Mouse (Mus musculus): ENCODE measurements around the gene Ddx59. TPM values are rescaled to one million over a fixed set of nuclear protein-coding genes. Genes with fewer than 3 reads are reported as not detected.

Gene Ddx59
- total RNA-seq (2014; rRNA removed; ENCODE audit: low replicate concordance): 7.4 and 8.3 TPM in 2 replicates
- 9.2 and 10.3 TPM in 2 replicates for polyA plus RNA-seq (2015; fragmentation: Nextera tagmentation; extraction: Ambion mirVana)

DNA sequence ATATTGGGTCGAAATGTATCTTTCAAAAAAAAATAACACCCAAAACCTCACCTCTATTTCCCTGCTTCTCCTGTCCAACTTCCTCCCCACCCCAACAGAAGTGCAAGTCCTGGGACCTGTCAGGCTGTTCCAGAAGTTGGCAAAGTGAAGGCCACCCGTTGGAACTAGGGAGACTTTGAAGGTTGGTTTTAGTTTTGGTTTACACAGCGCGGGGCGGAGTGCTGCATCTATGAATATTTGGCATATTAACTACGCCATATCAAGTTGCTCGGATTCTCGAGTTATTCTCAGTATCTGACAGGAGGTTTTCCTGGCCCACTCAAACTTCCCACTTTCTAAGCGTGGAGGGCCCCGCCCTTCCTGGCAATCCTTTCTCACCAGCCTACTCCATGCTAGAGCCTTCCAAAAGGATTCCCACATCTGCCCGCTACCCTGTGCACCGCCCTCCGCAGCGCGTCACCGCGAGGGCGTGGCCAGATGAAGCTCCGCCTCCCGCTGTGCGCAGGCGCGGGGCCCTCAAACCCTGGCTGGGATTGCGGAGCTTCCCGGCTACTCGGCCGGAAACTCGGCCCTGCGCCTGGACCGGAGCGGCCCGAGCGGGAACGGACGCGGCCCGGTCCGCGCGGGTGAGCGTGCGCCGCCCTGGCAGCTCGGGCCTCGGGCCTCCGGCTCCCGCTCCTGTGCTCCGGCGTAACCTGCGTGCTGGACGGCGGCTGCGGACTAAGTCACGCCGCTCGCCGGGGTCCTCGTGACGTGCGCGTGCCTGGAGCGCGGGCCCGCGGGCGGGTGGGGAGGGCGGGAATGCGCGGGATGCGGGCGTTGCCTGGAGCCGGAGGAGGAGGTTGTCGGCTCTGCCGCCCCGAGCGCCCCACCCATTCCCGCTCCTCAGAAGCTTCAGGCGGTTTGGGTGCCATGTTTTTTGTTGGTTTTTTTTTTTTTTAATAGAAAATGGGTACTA is at the start of gene Ddx59:
Gene Ddx59 (plus strand): TSS at position 474 of the 958 bp plus-strand sequence.
- peak within 1 kb of the TSS; percentile 80 for H3K4me3 ChIP-seq (ENCODE audit: low read depth, low read length)
- no peaks in the 10 kb centered on the region for H3K27me3 ChIP-seq (ENCODE audit: control insufficient read depth, insufficient read depth, low read length)
- peak within 1 kb of the TSS; percentile 100 for H3K27ac ChIP-seq (ENCODE audit: low read depth)
- peak within 1 kb of the TSS; percentile 54 for H3K4me2 ChIP-seq (ENCODE audit: low read depth, low read length)
- TF ChIP-seq EP300 (IDR thresholded peaks at IDR 0.05; ENCODE audit: low read depth): peak; percentile 50
- no peak for TF ChIP-seq CTCF (IDR thresholded peaks at IDR 0.05; ENCODE audit: low read depth)
- 3% methylated on average over 76 of the region's 78 CpGs for WGBS
- peak; percentile 99 for ATAC-seq (ENCODE audit: insufficient read depth, low read depth)
- peaks cover 4% of the 10 kb centered on the region for H3K4me1 ChIP-seq (ENCODE audit: control insufficient read depth, insufficient read depth)
- 0 out of 2 replicates have a peak, but pooled peaks cover 3% of the 10 kb centered on the region for H3K36me3 ChIP-seq (replicated peaks; ENCODE audit: control insufficient read depth, insufficient read depth, low read length)
- no peaks in the 10 kb centered on the region for H3K9me3 ChIP-seq (replicated peaks; ENCODE audit: control insufficient read depth, low read length)
- peak within 1 kb of the TSS; percentile 89 for H3K9ac ChIP-seq (replicated peaks; ENCODE audit: low read depth, low read length)
- peak; percentile 94 for DNase-seq (ENCODE audit: low spot score)

- H3K4me1 ChIP-seq (ENCODE audit: control insufficient read depth, insufficient read depth): no peaks in the 10 kb centered on the region
- H3K27me3 ChIP-seq (ENCODE audit: control insufficient read depth, insufficient read depth, low read length): no peaks in the 10 kb centered on the region
- H3K4me3 ChIP-seq (ENCODE audit: low read depth, low read length): no peak overlapping the region
- ATAC-seq (ENCODE audit: insufficient read depth, low read depth) (no peak), DNase-seq (ENCODE audit: low spot score) (no peak)
- H3K9me3 ChIP-seq (replicated peaks; ENCODE audit: control insufficient read depth, low read length): no peaks in the 10 kb centered on the region
- no peaks in the 10 kb centered on the region for H3K36me3 ChIP-seq (replicated peaks; ENCODE audit: control insufficient read depth, insufficient read depth, low read length)
- no peak overlapping the region for H3K9ac ChIP-seq (replicated peaks; ENCODE audit: low read depth, low read length)
- H3K4me2 ChIP-seq (ENCODE audit: low read depth, low read length): no peak overlapping the region
- TF ChIP-seq EP300 (IDR thresholded peaks at IDR 0.05; ENCODE audit: low read depth): no peak
- no peak for TF ChIP-seq CTCF (IDR thresholded peaks at IDR 0.05; ENCODE audit: low read depth)
- H3K27ac ChIP-seq (ENCODE audit: low read depth): no peak overlapping the region
- whole genome bisulfite sequencing: 72% methylated on average over 3 of the region's 3 CpGs
Observed at GRCm38 (mm10) chr1:136365986-136366385, 49.1 kb upstream of the Ddx59 start.

DNA sequence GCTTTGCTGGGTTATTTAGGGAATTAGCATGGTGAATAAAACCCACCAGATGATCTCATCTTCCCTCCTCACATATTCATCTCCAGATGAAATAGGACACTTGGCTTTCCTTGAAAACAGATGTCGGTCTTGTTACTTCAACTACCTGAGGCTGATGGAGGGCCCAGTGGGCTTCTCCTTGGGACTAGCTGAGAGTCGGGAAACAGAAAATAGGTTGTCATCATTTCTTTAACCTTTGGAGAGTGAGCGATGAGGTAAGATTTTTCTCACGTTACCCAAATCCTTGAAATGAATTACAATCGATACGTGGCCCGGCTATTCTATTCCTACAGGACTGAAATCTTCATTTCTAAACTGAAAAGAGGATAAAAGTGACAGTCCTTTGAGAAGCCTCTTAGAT is 35.8 kb upstream of the Ddx59 start:
- Histone ChIP-seq H3K9me3 (replicated peaks; ENCODE audit: control insufficient read depth, low read length) (no peaks in the 10 kb centered on the region; the same call in 1 of the 2 replicates), H3K27me3 (ENCODE audit: control insufficient read depth, insufficient read depth, low read length) (no peaks in the 10 kb centered on the region), H3K4me2 (ENCODE audit: low read depth, low read length) (no peak overlapping the region), H3K36me3 (replicated peaks; ENCODE audit: control insufficient read depth, insufficient read depth, low read length) (no peaks in the 10 kb centered on the region), H3K27ac (ENCODE audit: low read depth) (no peak overlapping the region), H3K4me3 (ENCODE audit: low read depth, low read length) (no peak overlapping the region), H3K4me1 (ENCODE audit: control insufficient read depth, insufficient read depth) (no peaks in the 10 kb centered on the region), H3K9ac (replicated peaks; ENCODE audit: low read depth, low read length) (no peak overlapping the region)
- WGBS: 93% methylated on average over 7 of the region's 7 CpGs
- DNase-seq (ENCODE audit: low spot score) (no peak), ATAC-seq (ENCODE audit: insufficient read depth, low read depth) (no peak)
- TF ChIP-seq CTCF (IDR thresholded peaks at IDR 0.05; ENCODE audit: low read depth) (no peak), EP300 (IDR thresholded peaks at IDR 0.05; ENCODE audit: low read depth) (no peak)

GRCm38 (mm10) chr1:136380161-136380560 is 34.9 kb upstream of the Ddx59 start:
- TF ChIP-seq CTCF (IDR thresholded peaks at IDR 0.05; ENCODE audit: low read depth) (no peak), EP300 (IDR thresholded peaks at IDR 0.05; ENCODE audit: low read depth) (no peak)
- no peak for ATAC-seq (ENCODE audit: insufficient read depth, low read depth)
- no peaks in the 10 kb centered on the region for H3K9me3 ChIP-seq (replicated peaks; ENCODE audit: control insufficient read depth, low read length)
- no peaks in the 10 kb centered on the region for H3K4me1 ChIP-seq (ENCODE audit: control insufficient read depth, insufficient read depth)
- no peak for DNase-seq (ENCODE audit: low spot score)
- WGBS: 84% methylated on average over 4 of the region's 4 CpGs
- no peak overlapping the region for H3K27ac ChIP-seq (ENCODE audit: low read depth)
- H3K36me3 ChIP-seq (replicated peaks; ENCODE audit: control insufficient read depth, insufficient read depth, low read length): no peaks in the 10 kb centered on the region
- no peak overlapping the region for H3K4me3 ChIP-seq (ENCODE audit: low read depth, low read length)
- H3K27me3 ChIP-seq (ENCODE audit: control insufficient read depth, insufficient read depth, low read length): no peaks in the 10 kb centered on the region
- H3K4me2 ChIP-seq (ENCODE audit: low read depth, low read length): no peak overlapping the region
- H3K9ac ChIP-seq (replicated peaks; ENCODE audit: low read depth, low read length): no peak overlapping the region

GRCm38 (mm10) chr1:136380606-136381005 is 34.5 kb upstream of the Ddx59 start:
- Histone ChIP-seq H3K9ac (replicated peaks; ENCODE audit: low read depth, low read length) (no peak overlapping the region), H3K4me1 (ENCODE audit: control insufficient read depth, insufficient read depth) (no peaks in the 10 kb centered on the region), H3K4me2 (ENCODE audit: low read depth, low read length) (no peak overlapping the region), H3K27me3 (ENCODE audit: control insufficient read depth, insufficient read depth, low read length) (no peaks in the 10 kb centered on the region), H3K27ac (ENCODE audit: low read depth) (no peak overlapping the region), H3K4me3 (ENCODE audit: low read depth, low read length) (no peak overlapping the region), H3K9me3 (replicated peaks; ENCODE audit: control insufficient read depth, low read length) (no peaks in the 10 kb centered on the region), H3K36me3 (replicated peaks; ENCODE audit: control insufficient read depth, insufficient read depth, low read length) (no peaks in the 10 kb centered on the region)
- TF ChIP-seq EP300 (IDR thresholded peaks at IDR 0.05; ENCODE audit: low read depth) (no peak), CTCF (IDR thresholded peaks at IDR 0.05; ENCODE audit: low read depth) (no peak)
- no peak for DNase-seq (ENCODE audit: low spot score)
- 83% methylated on average over 8 of the region's 8 CpGs for WGBS
- no peak for ATAC-seq (ENCODE audit: insufficient read depth, low read depth)
